Mouse (Mus musculus) ES-E14 (cell line): ENCODE data around the gene Socs3. TPM values are rescaled to one million over a fixed set of nuclear protein-coding genes. Genes with fewer than 3 reads are reported as not detected.

Experiments used
- DNase-seq: peaks from one replicate; pipeline ENCODE4 v3.0.0-alpha.2; 2013; ENCODE audit warnings: low read depth, low spot score
- H3K27ac ChIP-seq: 2 replicates; pipeline ENCODE4 v1.5.1; 2012; ENCODE audit warnings: low read depth, mild to moderate bottlenecking, low read length, moderate library complexity, mixed read lengths; ENCODE audit not compliant: poor library complexity, insufficient read depth, severe bottlenecking
- H3K36me3 ChIP-seq: 2 replicates; pipeline ENCODE4 v1.6.1; 2012; ENCODE audit warnings: mild to moderate bottlenecking, low read length, moderate library complexity, mixed read lengths; ENCODE audit not compliant: control insufficient read depth, poor library complexity, insufficient read depth, severe bottlenecking
- H3K4me1 ChIP-seq, 2 experiments: fragments of 150-350 bp in 1 of 2; sonication (generic) in 1 of 2; 2 replicates each; pipeline ENCODE4 v1.6.1; 2012; ENCODE audit warnings: low read length in 2 of 2, mild to moderate bottlenecking in 1 of 2, mixed read lengths in 1 of 2; ENCODE audit not compliant: control insufficient read depth in 2 of 2, insufficient read depth in 2 of 2, poor library complexity in 1 of 2
- H3K4me3 ChIP-seq, 2 experiments: fragments of 150-350 bp in 1 of 2; sonication (generic) in 1 of 2; 2 replicates each; pipeline ENCODE4 v1.5.1; 2012; ENCODE audit warnings: low read length in 2 of 2, low read depth in 1 of 2, mild to moderate bottlenecking in 1 of 2, mixed read lengths in 1 of 2; ENCODE audit not compliant: insufficient read depth in 1 of 2, poor library complexity in 1 of 2, severe bottlenecking in 1 of 2
- H3K9ac ChIP-seq: 2 replicates; pipeline ENCODE4 v1.6.1; 2012; ENCODE audit warnings: low read depth, mild to moderate bottlenecking, low read length, mixed read lengths; ENCODE audit not compliant: poor library complexity, insufficient read depth, severe bottlenecking
- H3K9me3 ChIP-seq: fragments of 150-350 bp; sonication (generic); 2 replicates; pipeline ENCODE4 v1.6.1; 2012; ENCODE audit warnings: low read depth, mild to moderate bottlenecking, low read length; ENCODE audit not compliant: control insufficient read depth, insufficient read depth
- CHD2 ChIP-seq: IDR thresholded peaks from 2 replicates; pipeline ENCODE4 v1.6.1; 2014; ENCODE audit warnings: mild to moderate bottlenecking, low read depth, low read length, inconsistent platforms
- HCFC1 ChIP-seq: IDR thresholded peaks from 2 replicates; pipeline ENCODE4 v1.6.1; 2012; ENCODE audit warnings: low read length, inconsistent platforms, borderline replicate concordance; ENCODE audit not compliant: insufficient read depth
- MAFK ChIP-seq: IDR thresholded peaks from 2 replicates; pipeline ENCODE4 v1.6.1; 2014; ENCODE audit warnings: mild to moderate bottlenecking, low read depth, low read length, inconsistent platforms; ENCODE audit not compliant: insufficient read depth
- ZC3H11A ChIP-seq: IDR thresholded peaks from 2 replicates; pipeline ENCODE4 v1.6.1; 2012; ENCODE audit warnings: low read depth, mild to moderate bottlenecking, inconsistent platforms, low read length, borderline replicate concordance
- ZNF384 ChIP-seq: IDR thresholded peaks from 2 replicates; pipeline ENCODE4 v1.6.1; 2012; ENCODE audit warnings: low read depth, low read length, inconsistent platforms
- in situ Hi-C, 2 experiments: fragments of 600-800 bp; cut with MboI; formaldehyde crosslinking; loops; one replicate each; pipeline ENCODE4 v1.15.1; 2025; ENCODE audit warnings: low sequenced_read_pairs in 2 of 2, inconsistent platforms in 1 of 2; ENCODE audit not compliant: unreplicated experiment in 2 of 2
- total RNA-seq: library from RNA; depleted of rRNA; stranded (reverse); fragments of 300-350 nt; gene quantifications from 2 replicates; pipeline ENCODE4 v1.2.3, GENCODE M21; 2012

The Socs3 gene
- total RNA-seq, 1 experiment = 69.8 TPM

- peak; percentile 67 for TF ChIP-seq MAFK
- TF ChIP-seq ZNF384 = no peak
Observed at GRCm38 (mm10) chr11:117983770-117984169, 13.9 kb upstream of the Socs3 start.

GRCm38 (mm10) chr11:117982426-117982825 is 12.6 kb upstream of the Socs3 start:
- no peaks in the 10 kb centered on the region for H3K9me3 ChIP-seq
- H3K27ac ChIP-seq = no peak overlapping the region
- peaks cover under 1 to 29% of the 10 kb centered on the region in 2 experiments; a peak in 3 of 4 replicates for H3K4me1 ChIP-seq
- DNase-seq = no peak
- H3K4me3 ChIP-seq = no peak overlapping the region
- in situ Hi-C loops = no loop called here
- no peak for TF ChIP-seq HCFC1
- TF ChIP-seq MAFK = no peak
- no peak for TF ChIP-seq ZC3H11A
- no peak for TF ChIP-seq ZNF384
- TF ChIP-seq CHD2 = no peak
- H3K36me3 ChIP-seq = no peaks in the 10 kb centered on the region
- H3K9ac ChIP-seq = no peak overlapping the region

More at GRCm38 (mm10) chr11:117983770-117984169, 13.9 kb upstream of the Socs3 start:
- Histone ChIP-seq H3K27ac (no peak overlapping the region), H3K36me3 (no peaks in the 10 kb centered on the region), H3K4me1 (peaks cover under 1 to 28% of the 10 kb centered on the region in 2 experiments; a peak in 3 of 4 replicates), H3K9me3 (no peaks in the 10 kb centered on the region), H3K9ac (no peak overlapping the region), H3K4me3 (no peak overlapping the region)
- no peak for DNase-seq
- in situ Hi-C loops = no loop called here

- no peak for DNase-seq
- no peaks in the 10 kb centered on the region for H3K36me3 ChIP-seq
- H3K9me3 ChIP-seq = no peaks in the 10 kb centered on the region
- in situ Hi-C loops = no loop called here
- TF ChIP-seq ZNF384 (no peak), MAFK (no peak), HCFC1 (no peak), ZC3H11A (no peak)
- no peak overlapping the region for H3K4me3 ChIP-seq
- H3K4me1 ChIP-seq = peaks cover 11 to 42% of the 10 kb centered on the region in 2 experiments
- H3K9ac ChIP-seq = no peak overlapping the region; the same call in 1 of the 2 replicates
- H3K27ac ChIP-seq = peak overlapping the region; percentile 29; the same call in 1 of the 2 replicates
Observed at GRCm38 (mm10) chr11:117979388-117979787, 9.5 kb upstream of the Socs3 start.

GRCm38 (mm10) chr11:117977694-117978360 is 8.0 kb upstream of the Socs3 start:
- in situ Hi-C loops = no loop called here
- Histone ChIP-seq H3K36me3 (no peaks in the 10 kb centered on the region), H3K9me3 (no peaks in the 10 kb centered on the region), H3K27ac (no peak overlapping the region; the same call in 1 of the 2 replicates), H3K9ac (peak overlapping the region; percentile 4; the same call in 1 of the 2 replicates), H3K4me3 (no peak overlapping the region), H3K4me1 (peaks cover 21 to 47% of the 10 kb centered on the region in 2 experiments)
- no peak for DNase-seq
- no peak for TF ChIP-seq HCFC1
- no peak for TF ChIP-seq ZC3H11A
- no peak for TF ChIP-seq MAFK
- TF ChIP-seq ZNF384 = peak; percentile 66; the same call in 1 of the 2 replicates
- no peak for TF ChIP-seq CHD2
